Mouse (Mus musculus) skeletal muscle tissue, adult 2 months (tissue): ENCODE data around the gene Rbm15.
A peak's percentile ranks its signal among the peaks of the same experiment; 100 is the strongest.
"Not testable (repeated sequence)": the region's sequence is repeated elsewhere in the genome, so short reads cannot be mapped to it uniquely, and the experiment has no call there.

Experiments used
- DNase-seq: peaks from one replicate; pipeline ENCODE4 v3.0.0-alpha.2; 2012; ENCODE audit warnings: low read depth, low spot score

The Rbm15 gene

GRCm38 (mm10) chr3:107331746-107332126, 1.7 kb downstream of the Rbm15 start:
- no peak for DNase-seq

- DNase-seq: no peak
Observed at GRCm38 (mm10) chr3:107330503-107331424, 2.7 kb downstream of the Rbm15 start.

GRCm38 (mm10) chr3:107326442-107326841, 7.0 kb downstream of the Rbm15 start:
- no peak for DNase-seq

DNA sequence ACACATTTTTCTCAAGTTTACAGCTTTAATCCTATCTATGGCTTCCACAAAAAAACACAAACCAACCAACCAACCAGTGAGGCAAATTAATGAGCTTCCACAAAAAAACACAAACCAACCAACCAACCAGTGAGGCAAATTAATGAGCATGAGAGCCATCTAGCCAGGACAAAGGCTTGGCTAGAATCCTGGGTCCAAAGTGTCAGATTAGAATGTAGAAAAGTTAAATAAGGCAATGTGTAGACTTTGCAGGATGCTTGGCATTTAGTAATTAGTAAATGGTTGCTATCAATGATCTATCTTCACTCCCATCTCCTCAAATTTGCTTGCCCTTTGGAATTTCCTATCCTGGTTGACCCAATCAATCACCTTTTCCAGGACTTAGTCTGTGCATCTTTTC, 11.7 kb downstream of the Rbm15 start:
- no peak for DNase-seq

DNA sequence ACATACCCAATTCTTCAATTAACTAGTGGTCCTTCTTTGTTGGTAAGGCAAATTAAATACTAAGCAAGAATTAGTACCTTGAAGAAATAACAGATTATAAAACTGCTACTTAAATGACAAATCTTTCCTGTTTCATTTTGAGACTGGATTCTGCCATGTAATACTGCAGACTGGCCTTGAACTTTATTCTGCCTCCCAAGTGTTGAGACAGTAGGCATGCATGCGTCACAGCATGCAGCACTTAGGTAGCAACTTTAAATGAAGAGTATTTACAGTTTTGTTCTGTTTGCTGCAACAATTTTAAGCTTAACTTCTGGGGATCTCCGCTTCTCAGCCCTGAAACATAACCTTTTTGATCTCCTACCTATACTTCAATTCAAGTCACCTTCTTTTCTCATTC, 12.3 kb downstream of the Rbm15 start:
- no peak for DNase-seq

GRCm38 (mm10) chr3:107317338-107317737, 16.1 kb downstream of the Rbm15 start:
- DNase-seq: no peak

- not testable (repeated sequence) for DNase-seq
Observed at GRCm38 (mm10) chr3:107296917-107297316, 36.6 kb downstream of the Rbm15 start.

- DNase-seq: no peak
Observed at GRCm38 (mm10) chr3:107295672-107296360, 37.7 kb downstream of the Rbm15 start.

GRCm38 (mm10) chr3:107290764-107291381, 42.6 kb downstream of the Rbm15 start, which contains the start of gene Slc16a4:
Gene Slc16a4, plus strand, starts transcription at chr3:107291230.
- no peak for DNase-seq

- no peak for DNase-seq
Observed at GRCm38 (mm10) chr3:107287346-107287745, 46.1 kb downstream of the Rbm15 start.

DNA sequence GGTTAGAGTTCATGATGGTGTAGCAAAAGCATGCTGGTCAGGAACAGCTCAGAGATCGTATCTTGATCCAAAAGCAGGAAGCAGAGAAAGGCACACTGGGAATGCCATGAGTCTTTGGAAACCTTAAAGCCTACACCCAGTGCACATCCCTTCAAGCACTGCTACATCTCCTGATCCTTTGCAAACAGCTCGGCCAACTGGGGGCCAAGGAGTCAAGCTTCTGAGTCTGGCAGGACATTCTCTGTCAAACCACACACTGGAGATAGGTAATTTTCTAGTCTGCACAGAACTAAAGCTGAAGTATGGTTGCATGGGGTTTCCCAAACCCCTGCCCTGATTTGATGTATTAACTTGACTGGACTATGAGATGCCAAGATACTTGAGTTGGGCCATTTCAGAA, 47.4 kb downstream of the Rbm15 start:
- DNase-seq: no peak

DNA sequence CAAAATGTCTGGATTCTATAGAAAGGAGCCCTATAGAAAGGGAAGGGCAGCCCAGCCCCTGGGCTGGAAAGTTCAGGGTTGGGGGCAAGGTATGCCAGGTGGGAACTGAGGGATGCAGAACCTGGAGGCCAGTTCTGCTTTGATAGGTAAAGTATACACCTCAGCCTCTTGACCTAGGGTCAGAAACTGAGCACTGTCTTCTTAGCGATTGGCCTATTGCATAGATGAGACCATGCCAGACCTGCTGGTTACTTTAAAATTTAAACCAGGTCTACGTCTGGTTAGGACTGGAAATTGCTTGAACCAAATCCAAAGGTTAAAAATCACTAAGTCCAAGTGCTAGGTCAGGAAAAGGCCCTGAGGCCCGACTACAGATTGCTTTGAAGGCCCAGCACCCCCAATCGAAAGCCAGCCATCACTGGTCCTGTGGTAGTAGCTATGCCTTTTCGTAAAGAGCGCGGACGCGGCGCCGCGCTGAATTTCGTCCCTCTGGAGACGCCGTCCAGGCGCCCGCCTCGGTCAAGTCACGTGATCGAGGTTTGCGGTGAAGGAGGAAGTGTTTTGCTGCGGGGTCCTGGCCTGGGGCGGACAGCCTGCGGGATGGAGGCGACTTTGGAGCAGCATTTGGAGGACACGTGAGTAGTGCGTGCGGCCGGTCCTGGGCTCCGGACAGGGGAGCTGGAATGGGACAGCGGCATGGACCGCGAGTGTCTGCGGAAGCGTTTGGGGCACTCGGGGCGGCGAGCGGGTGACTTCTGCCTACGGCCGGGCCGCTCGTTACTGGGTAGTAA, 54.8 kb downstream of the Rbm15 start, which contains the start of gene Lamtor5:
TSS of gene Lamtor5 (plus strand) at position 380 of the 791 bp plus-strand sequence.
- peak; percentile 79 for DNase-seq

DNA sequence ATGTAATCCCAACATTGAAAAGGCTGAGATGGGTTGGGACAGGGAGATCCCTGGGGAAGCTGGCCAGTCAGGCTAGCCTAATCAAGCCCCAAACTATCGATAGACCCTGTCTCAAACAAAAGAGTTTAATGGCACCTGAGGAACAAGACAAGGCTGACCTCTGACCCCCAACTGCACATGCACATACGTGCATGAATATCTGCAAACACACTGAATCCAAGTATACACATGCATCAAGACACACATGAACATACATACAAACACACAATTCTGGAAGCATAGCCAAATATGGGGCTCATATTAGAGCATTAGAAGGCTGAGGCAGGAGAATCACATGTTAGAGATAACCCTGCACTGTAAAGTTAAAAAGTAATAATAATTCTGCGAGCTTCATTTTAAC, 56.8 kb downstream of the Rbm15 start:
- DNase-seq: no peak

GRCm38 (mm10) chr3:107275996-107276395, 57.5 kb downstream of the Rbm15 start:
- no peak for DNase-seq
